Mouse (Mus musculus) ES-CJ7 (cell line): ENCODE data around the gene Nsg2.
A peak's percentile ranks its signal among the peaks of the same experiment; 100 is the strongest.

Experiments used
- DNase-seq: peaks from one replicate; pipeline ENCODE4 v3.0.0; 2011; ENCODE audit warnings: low read depth, low spot score

Nsg2 gene

DNA sequence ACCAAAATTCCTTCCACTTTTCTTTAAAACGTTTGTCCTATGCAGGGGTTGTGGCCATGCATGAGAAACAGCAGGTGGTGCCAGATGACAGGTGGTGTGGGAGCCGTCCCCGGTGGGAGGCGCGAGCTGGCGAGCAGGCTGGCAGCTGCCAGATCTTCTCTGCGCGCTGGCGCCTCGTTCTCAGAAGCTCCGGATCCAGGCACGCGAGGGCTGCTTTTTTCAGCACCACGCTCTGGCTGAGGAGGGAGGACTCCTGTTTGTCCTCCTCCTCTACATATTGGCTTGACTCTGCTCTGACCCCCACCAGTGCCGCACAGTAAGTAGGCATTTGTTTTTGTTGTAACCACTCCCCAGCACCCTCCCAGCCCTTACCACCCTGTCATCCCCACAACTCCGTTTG, at the start of gene Nsg2:
Gene Nsg2 (plus strand): TSS at position 183 of the 400 bp plus-strand sequence.
- peak; percentile 62 for DNase-seq

DNA sequence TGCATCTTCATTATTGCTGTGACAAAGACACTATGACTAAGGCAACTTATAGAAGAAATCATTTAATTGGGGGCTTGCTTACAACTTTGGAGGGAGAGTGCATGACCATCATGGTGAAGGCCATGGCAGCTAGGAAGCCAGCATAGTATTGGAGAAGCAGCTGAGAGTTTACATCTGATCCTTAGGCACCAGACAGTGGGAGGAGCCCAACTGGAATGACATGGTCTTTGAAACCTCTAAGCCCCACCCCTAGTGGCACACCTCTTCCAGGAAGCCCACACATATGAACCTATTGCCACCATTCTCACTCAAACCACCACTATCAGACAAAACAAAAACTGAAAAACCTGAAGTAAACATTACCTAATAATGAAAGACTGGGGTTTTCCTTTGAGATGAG, 40.2 kb upstream of the Nsg2 start:
- no peak for DNase-seq

DNA sequence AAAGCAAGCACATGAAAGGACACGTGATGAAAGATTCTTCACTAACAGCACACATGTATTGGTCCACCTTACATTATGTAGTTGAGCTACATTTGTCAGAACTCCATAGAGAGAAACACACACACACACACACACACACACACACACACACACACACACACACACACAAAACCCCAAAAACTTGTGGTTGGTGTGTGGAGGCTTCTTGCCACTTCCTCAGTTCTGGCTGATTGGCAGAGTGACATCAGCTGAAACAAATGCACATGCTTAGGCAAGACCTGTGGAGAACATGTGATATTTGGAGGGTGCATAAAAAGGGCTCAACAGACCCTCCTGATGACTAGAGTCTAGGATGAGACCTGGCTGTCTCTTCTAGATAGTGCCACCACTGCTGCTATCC, 36.3 kb upstream of the Nsg2 start:
- no peak for DNase-seq

DNA sequence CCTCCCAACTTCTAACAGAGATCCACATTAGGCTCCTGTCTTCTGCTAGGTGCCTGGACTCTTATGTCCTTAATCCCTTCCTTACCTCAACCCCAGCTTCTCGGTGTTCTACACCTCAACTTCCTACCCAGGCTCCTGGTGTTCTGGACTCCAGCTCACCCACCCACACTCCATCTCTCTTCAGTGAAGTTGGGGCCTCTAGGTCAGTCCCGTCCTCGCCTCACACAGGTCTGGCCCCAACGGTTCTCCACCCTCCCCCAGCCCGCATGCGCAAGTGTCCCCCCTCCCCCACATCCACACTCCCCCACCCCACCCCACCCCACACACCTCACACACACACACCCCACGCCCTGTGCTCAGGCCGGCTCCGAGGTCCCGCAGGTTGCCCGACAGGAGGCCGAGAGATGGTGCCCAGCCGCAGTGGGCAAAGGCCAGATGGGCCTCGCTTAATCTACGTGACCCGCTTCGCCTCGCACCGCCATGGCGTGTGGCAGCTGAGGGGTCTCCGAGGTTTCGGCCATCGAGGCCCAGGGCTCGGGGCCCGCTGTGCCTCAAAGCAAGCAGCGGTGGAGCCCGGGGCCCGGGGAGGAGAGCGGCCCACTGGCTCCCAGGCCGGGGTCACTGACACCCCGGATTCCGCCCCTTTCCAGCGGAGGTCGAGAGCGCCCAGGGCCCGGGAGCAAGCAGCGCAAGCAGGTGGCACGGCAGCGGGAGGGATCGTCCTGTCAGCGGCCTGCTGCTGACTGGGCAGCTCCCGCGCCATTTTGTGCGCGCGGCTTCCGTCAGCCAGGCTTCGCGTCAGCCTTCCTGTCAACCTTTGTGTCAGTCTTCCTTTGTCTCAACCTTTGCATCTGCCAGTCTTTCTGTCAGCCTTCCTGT, 34.8 kb upstream of the Nsg2 start, which contains the start of gene 4930524B15Rik:
Gene 4930524B15Rik (plus strand): TSS at position 337 of the 879 bp plus-strand sequence.
- DNase-seq = peak; percentile 39

GRCm38 (mm10) chr11:31974132-31974531, 26.1 kb upstream of the Nsg2 start:
- DNase-seq = no peak

- DNase-seq = no peak
Measured at GRCm38 (mm10) chr11:31974826-31975225, 25.4 kb upstream of the Nsg2 start.

DNA sequence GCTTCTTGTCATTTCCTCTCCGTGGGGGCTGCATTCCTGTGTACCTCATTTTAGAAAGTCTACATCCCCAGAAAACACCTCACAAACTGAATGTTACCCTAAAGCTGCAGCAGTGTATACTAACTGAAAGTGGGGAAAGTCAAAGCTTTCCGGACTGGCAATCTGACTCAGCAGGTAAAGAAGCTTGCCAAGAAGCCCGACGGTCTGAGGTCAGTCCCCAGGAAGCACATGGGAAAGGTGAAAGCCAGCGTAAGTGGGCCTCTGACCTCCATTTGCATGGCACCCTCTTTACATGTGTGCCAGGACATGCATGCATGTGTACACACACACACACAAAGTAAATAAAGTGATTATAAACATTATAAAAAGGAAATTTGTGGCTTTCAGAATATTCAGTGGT, 24.6 kb upstream of the Nsg2 start:
- DNase-seq = no peak

GRCm38 (mm10) chr11:31976137-31976536, 24.1 kb upstream of the Nsg2 start:
- no peak for DNase-seq

DNA sequence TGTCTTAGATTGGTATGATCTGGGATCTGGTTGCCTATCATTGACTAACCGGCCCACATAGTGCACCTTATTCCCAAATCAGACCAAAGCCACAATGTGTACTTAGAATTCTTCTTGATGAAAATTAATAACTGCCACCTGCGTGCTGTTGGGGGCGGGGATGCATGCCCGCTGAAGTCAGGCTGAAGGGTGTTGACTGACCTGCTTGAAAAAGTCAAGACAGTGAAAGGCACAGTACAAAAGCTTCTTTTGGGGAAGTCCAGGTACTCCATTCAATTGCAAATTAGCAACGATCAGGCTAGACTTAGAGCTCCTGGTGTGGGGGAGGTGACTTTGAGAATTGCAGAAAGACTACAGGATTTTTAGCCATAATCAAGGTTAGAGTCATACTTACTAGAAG, 20.2 kb upstream of the Nsg2 start:
- DNase-seq = peak; percentile 41

DNA sequence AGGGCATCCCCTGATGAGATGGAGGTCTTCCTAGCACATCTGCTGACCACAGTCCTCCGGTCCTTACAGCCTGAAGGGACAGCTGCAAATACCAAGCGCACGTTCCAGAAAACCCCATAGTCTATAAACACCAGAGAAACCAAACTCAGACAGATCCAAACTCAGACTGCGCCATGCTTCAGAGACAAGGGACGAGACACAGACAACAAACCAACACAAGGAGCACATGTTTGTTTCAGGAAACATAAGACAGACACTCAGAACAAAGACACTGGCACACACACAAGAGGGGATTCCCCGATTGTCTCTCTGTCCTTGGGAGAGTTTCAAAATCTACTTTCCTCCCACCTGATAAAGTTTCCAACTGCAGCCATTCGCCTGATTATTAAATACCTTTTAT, 18.4 kb upstream of the Nsg2 start:
- no peak for DNase-seq

GRCm38 (mm10) chr11:31982247-31982943, 17.9 kb upstream of the Nsg2 start:
- DNase-seq = peak; percentile 91

- DNase-seq = no peak
Measured at GRCm38 (mm10) chr11:31983249-31983648, 17.0 kb upstream of the Nsg2 start.

DNA sequence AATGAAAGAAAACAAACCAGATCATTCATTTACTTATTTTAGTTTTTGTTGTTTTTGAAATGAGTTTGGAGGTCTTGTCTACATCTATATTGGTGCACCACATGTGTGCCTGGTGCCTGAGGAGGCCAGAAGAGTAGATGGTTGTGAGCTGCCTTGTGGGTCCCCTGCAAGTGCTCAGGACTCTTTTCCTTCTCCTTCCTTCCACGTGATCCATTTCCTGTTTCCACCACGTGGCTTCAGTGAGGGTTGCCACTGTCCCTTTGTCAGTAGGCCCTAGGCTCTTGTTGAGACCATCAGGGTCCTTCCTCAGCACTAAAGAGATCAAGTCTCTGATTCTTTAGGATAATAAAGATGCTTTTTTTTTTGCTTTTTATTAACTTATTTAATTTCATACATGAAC, 15.5 kb upstream of the Nsg2 start:
- DNase-seq = no peak

DNA sequence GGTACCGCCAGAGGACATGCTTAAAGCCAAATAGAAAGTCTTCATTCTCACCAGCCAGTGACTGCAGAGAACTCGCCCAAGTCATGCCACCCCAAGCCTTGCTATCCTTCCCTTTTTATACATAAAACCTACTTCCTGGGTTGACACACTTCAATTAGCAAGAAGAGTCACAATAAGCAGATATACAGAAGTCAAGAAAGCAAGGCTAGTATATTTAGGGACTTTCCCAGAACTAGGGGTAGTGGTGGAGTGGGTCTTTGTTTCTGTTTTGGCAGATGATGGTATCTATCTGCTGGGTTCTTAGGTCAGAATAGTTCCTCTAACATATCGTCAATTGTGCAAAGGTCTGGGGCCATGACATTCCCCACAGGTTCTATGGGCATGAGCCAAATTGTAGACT, 7.7 kb upstream of the Nsg2 start:
- no peak for DNase-seq

GRCm38 (mm10) chr11:31999716-32000115, 547 bp upstream of the Nsg2 start:
- peak; percentile 56 for DNase-seq

- DNase-seq = no peak
Measured at GRCm38 (mm10) chr11:32001181-32001910, 1.1 kb downstream of the Nsg2 start.

- DNase-seq = no peak
Measured at GRCm38 (mm10) chr11:32002670-32003072, 2.4 kb downstream of the Nsg2 start.

DNA sequence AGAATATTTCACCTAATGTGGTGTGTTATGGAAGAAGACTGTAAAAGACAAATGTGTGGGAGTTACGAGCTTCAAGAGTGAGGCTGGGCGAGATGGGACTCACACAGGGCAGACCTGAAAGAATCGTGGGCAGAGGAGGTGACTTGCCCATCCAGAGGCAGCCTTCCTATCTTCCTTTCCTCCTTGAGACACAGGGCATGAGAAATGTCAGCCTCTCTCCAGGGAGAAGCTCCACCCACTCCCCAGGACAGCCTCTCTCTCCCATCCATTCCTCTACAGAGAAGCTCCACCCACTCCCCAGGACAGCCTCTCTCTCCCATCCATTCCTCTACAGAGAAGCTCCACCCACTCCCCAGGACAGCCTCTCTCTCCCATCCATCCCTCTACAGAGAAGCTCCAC, 7.8 kb downstream of the Nsg2 start:
- DNase-seq = peak; percentile 43

- no peak for DNase-seq
Measured at GRCm38 (mm10) chr11:32008852-32009251, 8.6 kb downstream of the Nsg2 start.

DNA sequence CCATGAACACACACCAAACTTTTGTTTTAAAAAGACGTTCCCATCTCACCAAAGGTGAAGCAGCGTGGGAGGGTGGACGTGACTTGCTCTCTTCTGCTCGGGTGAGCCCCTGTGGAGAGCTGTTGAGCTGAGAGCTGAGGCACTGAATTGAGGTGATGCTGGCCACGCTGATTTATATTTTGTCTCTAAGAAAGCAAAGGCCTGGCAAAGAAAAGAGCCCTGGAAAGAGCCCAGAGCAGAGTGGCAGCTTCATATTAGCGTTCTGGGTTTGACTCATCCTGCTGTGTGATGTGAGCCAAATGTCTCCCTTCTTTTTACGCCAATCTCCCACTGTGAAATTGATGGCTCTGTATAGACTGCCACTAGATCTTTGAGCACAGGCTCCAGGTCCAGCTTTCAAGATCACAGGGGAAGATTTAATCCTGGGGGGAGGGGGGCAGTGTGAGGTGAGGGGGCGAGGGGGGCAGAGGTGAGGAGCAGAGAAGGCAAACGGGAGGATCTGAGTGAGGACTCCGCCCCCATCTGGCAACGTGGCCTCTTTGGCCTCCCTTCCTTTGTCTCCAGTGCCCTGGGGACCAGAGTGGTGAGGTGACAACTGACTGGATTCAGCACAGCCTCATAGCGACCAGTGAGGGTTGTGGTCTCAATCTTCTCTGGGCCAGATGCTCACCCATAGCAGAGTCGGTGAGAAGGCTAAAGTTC, 9.8 kb downstream of the Nsg2 start:
- peak; percentile 53 for DNase-seq

DNA sequence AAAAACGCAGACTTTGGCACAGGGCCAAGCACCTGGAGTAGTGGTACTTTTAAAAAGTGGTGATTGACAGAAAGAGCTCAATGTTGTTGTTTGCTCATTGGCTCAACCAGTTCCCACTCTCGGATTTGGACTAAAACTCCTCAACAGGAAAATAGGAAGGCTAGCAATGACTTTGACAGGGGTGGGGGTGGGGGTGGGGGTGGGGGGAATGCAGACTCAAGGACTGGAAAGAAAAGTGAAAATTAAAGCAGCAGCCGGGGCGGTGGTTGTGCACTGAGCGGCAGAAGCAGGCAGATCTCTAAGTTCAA, 10.4 kb downstream of the Nsg2 start:
- no peak for DNase-seq
